Mouse (Mus musculus) heart, postnatal 0 days (tissue): ENCODE measurements around the gene Gm42791. TPM values are rescaled to one million over a fixed set of nuclear protein-coding genes. Genes with fewer than 3 reads are reported as not detected.

ENCODE experiments used
- ATAC-seq: fragments of 200-750 bp; cut with Nextera tagmentation; 2 replicates; pipeline ENCODE4 v1.8.0; 2017; ENCODE audit warnings: low read depth, moderate number of reproducible peaks, moderate library complexity; ENCODE audit not compliant: insufficient read depth
- DNase-seq: peaks from one replicate; pipeline ENCODE4 v3.0.0-alpha.2; 2016; ENCODE audit warnings: low spot score
- H3K27ac ChIP-seq: fragments of 300-500 bp; sonication (generic); 2 replicates; pipeline ENCODE4 v1.5.1; 2014; ENCODE audit warnings: low read depth, mild to moderate bottlenecking
- H3K27me3 ChIP-seq: fragments of 300-500 bp; sonication (generic); 2 replicates; pipeline ENCODE4 v1.6.1; 2014; ENCODE audit warnings: low read length, mixed read lengths; ENCODE audit not compliant: control insufficient read depth, insufficient read depth
- H3K36me3 ChIP-seq: fragments of 300-500 bp; sonication (generic); replicated peaks from 2 replicates; pipeline ENCODE4 v1.6.1; 2014; ENCODE audit warnings: low read length, mixed read lengths; ENCODE audit not compliant: control insufficient read depth, insufficient read depth
- H3K4me1 ChIP-seq: fragments of 300-500 bp; sonication (generic); 2 replicates; pipeline ENCODE4 v1.6.1; 2014; ENCODE audit warnings: antibody characterized with exemption; ENCODE audit not compliant: control insufficient read depth, insufficient read depth
- H3K4me2 ChIP-seq: fragments of 300-500 bp; sonication (generic); 2 replicates; pipeline ENCODE4 v1.6.1; 2014; ENCODE audit warnings: low read depth, mild to moderate bottlenecking, low read length, moderate library complexity
- H3K4me3 ChIP-seq: fragments of 300-500 bp; sonication (generic); 2 replicates; pipeline ENCODE4 v1.5.1; 2014; ENCODE audit warnings: low read depth, low read length
- H3K9ac ChIP-seq: fragments of 300-500 bp; sonication (generic); replicated peaks from 2 replicates; pipeline ENCODE4 v1.6.1; 2014; ENCODE audit warnings: low read depth, low read length, mixed read lengths
- H3K9me3 ChIP-seq: fragments of 300-500 bp; sonication (generic); replicated peaks from 2 replicates; pipeline ENCODE4 v1.6.1; 2016; ENCODE audit warnings: low read length; ENCODE audit not compliant: control insufficient read depth
- CTCF ChIP-seq: IDR thresholded peaks from 2 replicates; pipeline ENCODE4 v1.5.1; 2016; ENCODE audit warnings: antibody characterized with exemption, control low read depth, low read depth
- EP300 ChIP-seq: IDR thresholded peaks from 2 replicates; pipeline ENCODE4 v1.6.1; 2016; ENCODE audit warnings: antibody characterized with exemption, low read depth
- WGBS: fragments of 180-500 bp; shearing (Covaris S2); extraction: QIAGEN DNeasy Blood & Tissue Kit; methylation state at CpG from one replicate; pipeline ENCODE4 v1.1.7; 2014; 5-methylcytosine and 5-hydroxymethylcytosine counted together
- polyA plus RNA-seq: library from polyadenylated mRNA; unstranded; fragments of >200 nt; fragmentation: Nextera tagmentation; extraction: Ambion mirVana; gene quantifications from 2 replicates; pipeline ENCODE4 v1.2.1, GENCODE M21; 2015
- total RNA-seq: library from RNA; depleted of rRNA; stranded (reverse); fragments of >200 nt; gene quantifications from 2 replicates; pipeline ENCODE4 v1.2.3, GENCODE M21; 2014; ENCODE audit warnings: low replicate concordance

Gene Gm42791
- total and polyA plus RNA-seq, 2 experiments from 2014 or later = 1.00 TPM; not detected in 1

GRCm38 (mm10) chr5:149006362-149007294 is 11.7 kb upstream of the Gm42791 start:
- Histone ChIP-seq H3K4me2 (peak overlapping the region; percentile 64), H3K9ac (peak overlapping the region; percentile 50), H3K27ac (peak overlapping the region; percentile 70), H3K9me3 (no peaks in the 10 kb centered on the region), H3K36me3 (no peaks in the 10 kb centered on the region), H3K27me3 (no peaks in the 10 kb centered on the region), H3K4me3 (peak overlapping the region; percentile 29), H3K4me1 (peaks cover 4% of the 10 kb centered on the region; the same call in 1 of the 2 replicates)
- DNase-seq = peak; percentile 96
- no peak; the same call in none of the 2 replicates for TF ChIP-seq EP300
- peak; percentile 93 for TF ChIP-seq CTCF
- WGBS = 8% methylated on average over 26 of the region's 26 CpGs
- peak; percentile 88 for ATAC-seq

GRCm38 (mm10) chr5:149005701-149006361 is 10.9 kb upstream of the Gm42791 start:
- no peak overlapping the region for H3K9ac ChIP-seq
- H3K4me3 ChIP-seq = peak overlapping the region; percentile 29; the same call in 1 of the 2 replicates
- DNase-seq = no peak
- peak overlapping the region; percentile 64 for H3K4me2 ChIP-seq
- TF ChIP-seq CTCF = no peak
- no peak for TF ChIP-seq EP300
- H3K27ac ChIP-seq = no peak overlapping the region
- ATAC-seq = 0 out of 2 replicates have a peak, but pooled peaks have one; percentile 2
- no peaks in the 10 kb centered on the region for H3K9me3 ChIP-seq
- H3K36me3 ChIP-seq = no peaks in the 10 kb centered on the region
- 58% methylated on average over 9 of the region's 9 CpGs for whole genome bisulfite sequencing
- H3K27me3 ChIP-seq = no peaks in the 10 kb centered on the region
- H3K4me1 ChIP-seq = peaks cover 4% of the 10 kb centered on the region; the same call in 1 of the 2 replicates

DNA sequence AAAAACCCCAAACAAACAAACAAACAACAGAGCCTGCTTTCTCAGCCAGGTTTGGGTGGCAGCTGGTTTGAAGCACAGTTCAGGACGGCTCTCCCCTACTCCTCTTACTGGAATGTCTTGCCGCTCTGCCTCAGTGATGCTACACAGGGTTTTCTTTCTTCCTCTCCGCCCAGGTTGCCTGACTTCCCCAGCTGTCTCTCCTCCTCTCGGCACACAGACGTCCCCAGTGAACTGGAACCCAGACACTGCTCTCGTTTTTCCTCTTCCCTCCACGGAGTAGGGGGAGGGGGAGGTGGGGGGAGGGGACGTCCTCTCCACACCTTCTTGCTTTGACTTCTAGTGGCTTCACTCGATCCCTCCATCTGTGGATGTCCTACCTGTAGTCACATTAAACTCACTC is 10.1 kb upstream of the Gm42791 start:
- Histone ChIP-seq H3K36me3 (no peaks in the 10 kb centered on the region), H3K9me3 (no peaks in the 10 kb centered on the region), H3K9ac (no peak overlapping the region), H3K4me1 (peaks cover 4% of the 10 kb centered on the region; the same call in 1 of the 2 replicates), H3K27ac (no peak overlapping the region), H3K4me2 (no peak overlapping the region), H3K4me3 (no peak overlapping the region), H3K27me3 (no peaks in the 10 kb centered on the region)
- DNase-seq (no peak), ATAC-seq (no peak)
- WGBS = 42% methylated on average over 9 of the region's 9 CpGs
- TF ChIP-seq CTCF (no peak), EP300 (no peak)

GRCm38 (mm10) chr5:149003137-149003536 is 8.2 kb upstream of the Gm42791 start:
- H3K9me3 ChIP-seq = no peaks in the 10 kb centered on the region
- TF ChIP-seq EP300 = no peak
- no peak for TF ChIP-seq CTCF
- H3K27me3 ChIP-seq = no peaks in the 10 kb centered on the region
- no peak for DNase-seq
- H3K27ac ChIP-seq = no peak overlapping the region
- no peak overlapping the region for H3K4me2 ChIP-seq
- WGBS = 35% methylated on average over 2 of the region's 2 CpGs
- no peak for ATAC-seq
- H3K36me3 ChIP-seq = no peaks in the 10 kb centered on the region
- H3K4me1 ChIP-seq = peaks cover 4% of the 10 kb centered on the region; the same call in 1 of the 2 replicates
- H3K4me3 ChIP-seq = no peak overlapping the region
- H3K9ac ChIP-seq = no peak overlapping the region

- Histone ChIP-seq H3K9me3 (no peaks in the 10 kb centered on the region), H3K36me3 (no peaks in the 10 kb centered on the region), H3K4me1 (peaks cover 4% of the 10 kb centered on the region; the same call in 1 of the 2 replicates), H3K4me2 (no peak overlapping the region), H3K27me3 (no peaks in the 10 kb centered on the region), H3K4me3 (no peak overlapping the region), H3K27ac (no peak overlapping the region), H3K9ac (no peak overlapping the region)
- ATAC-seq = no peak
- DNase-seq = no peak
- TF ChIP-seq EP300 = no peak
- no peak for TF ChIP-seq CTCF
- WGBS = 69% methylated on average over 6 of the region's 6 CpGs
Observed at GRCm38 (mm10) chr5:149002803-149003115, 7.8 kb upstream of the Gm42791 start.
